Mouse (Mus musculus): Measurements from ENCODE around the gene Utp3. TPM values are rescaled to one million over a fixed set of nuclear protein-coding genes. Genes with fewer than 3 reads are reported as not detected.

Gene Utp3
- polyA plus RNA-seq, 1 experiment from 2014 or later = 42.0 TPM

- peaks cover 45% of the 10 kb centered on the region for H3K36me3 ChIP-seq (ENCODE audit: control insufficient read depth, insufficient read depth, low read length)
- no peak overlapping the region for H3K27ac ChIP-seq (replicated peaks; ENCODE audit: low read depth, low read length)
- no peak overlapping the region for H3K4me3 ChIP-seq (replicated peaks; ENCODE audit: low read depth, low read length)
- H3K4me2 ChIP-seq (ENCODE audit: low read length) = no peak overlapping the region
- H3K9ac ChIP-seq (replicated peaks; ENCODE audit: low read length) = no peak overlapping the region
- no peaks in the 10 kb centered on the region for H3K9me3 ChIP-seq (ENCODE audit: control insufficient read depth, low read length)
- no peaks in the 10 kb centered on the region for H3K4me1 ChIP-seq (ENCODE audit: control insufficient read depth, insufficient read depth, low read length)
- 86% methylated on average over 5 of the region's 5 CpGs for WGBS
- DNase-seq (no peak), ATAC-seq (ENCODE audit: low FRiP score, low TSS enrichment) (no peak)
- H3K27me3 ChIP-seq (ENCODE audit: control insufficient read depth, insufficient read depth, low read length) = no peaks in the 10 kb centered on the region
These were observed 41.5 kb downstream of the Utp3 start for GRCm38 (mm10) chr5:88595537-88596455.

- no peak for DNase-seq
- peaks cover 31% of the 10 kb centered on the region; the same call in 1 of the 2 replicates for H3K36me3 ChIP-seq (ENCODE audit: control insufficient read depth, insufficient read depth, low read length)
- H3K27me3 ChIP-seq (ENCODE audit: control insufficient read depth, insufficient read depth, low read length) = no peaks in the 10 kb centered on the region
- H3K4me3 ChIP-seq (replicated peaks; ENCODE audit: low read depth, low read length) = no peak overlapping the region
- H3K9me3 ChIP-seq (ENCODE audit: control insufficient read depth, low read length) = no peaks in the 10 kb centered on the region
- no peak overlapping the region for H3K4me2 ChIP-seq (ENCODE audit: low read length)
- no peak for ATAC-seq (ENCODE audit: low FRiP score, low TSS enrichment)
- H3K4me1 ChIP-seq (ENCODE audit: control insufficient read depth, insufficient read depth, low read length) = no peaks in the 10 kb centered on the region
- H3K27ac ChIP-seq (replicated peaks; ENCODE audit: low read depth, low read length) = no peak overlapping the region
- 92% methylated on average over 6 of the region's 6 CpGs for WGBS
- H3K9ac ChIP-seq (replicated peaks; ENCODE audit: low read length) = no peak overlapping the region
These were observed 44.7 kb downstream of the Utp3 start for GRCm38 (mm10) chr5:88598961-88599360.

DNA sequence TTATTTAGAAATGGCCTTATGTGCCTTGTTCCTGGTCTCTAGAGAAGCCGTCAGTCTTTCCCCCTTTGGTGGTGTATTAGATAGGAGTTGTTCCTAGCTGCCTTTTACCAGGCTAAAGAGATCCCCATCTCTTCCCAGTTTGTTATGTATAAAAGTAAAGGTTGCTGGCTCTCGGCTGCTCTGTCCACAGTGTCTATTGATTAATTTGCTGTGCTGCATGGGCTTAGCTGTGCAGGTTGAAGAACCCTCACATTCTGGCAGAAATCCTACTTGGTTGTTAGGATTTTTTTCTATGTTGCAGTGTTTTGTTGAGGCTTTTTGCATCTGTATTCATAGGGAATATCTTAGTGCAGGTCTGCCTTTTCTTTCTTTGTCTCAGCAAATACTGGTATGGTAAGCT is 47.8 kb downstream of the Utp3 start:
- Histone ChIP-seq H3K27ac (replicated peaks; ENCODE audit: low read depth, low read length) (no peak overlapping the region), H3K9me3 (ENCODE audit: control insufficient read depth, low read length) (no peaks in the 10 kb centered on the region), H3K4me3 (replicated peaks; ENCODE audit: low read depth, low read length) (no peak overlapping the region), H3K4me2 (ENCODE audit: low read length) (no peak overlapping the region), H3K9ac (replicated peaks; ENCODE audit: low read length) (no peak overlapping the region), H3K27me3 (ENCODE audit: control insufficient read depth, insufficient read depth, low read length) (no peaks in the 10 kb centered on the region), H3K36me3 (ENCODE audit: control insufficient read depth, insufficient read depth, low read length) (peaks cover 28% of the 10 kb centered on the region), H3K4me1 (ENCODE audit: control insufficient read depth, insufficient read depth, low read length) (no peaks in the 10 kb centered on the region)
- DNase-seq (no peak), ATAC-seq (ENCODE audit: low FRiP score, low TSS enrichment) (no peak)
- 84% methylated on average over 2 of the region's 2 CpGs for WGBS

GRCm38 (mm10) chr5:88602713-88603112 is 48.5 kb downstream of the Utp3 start:
- Histone ChIP-seq H3K4me1 (ENCODE audit: control insufficient read depth, insufficient read depth, low read length) (no peaks in the 10 kb centered on the region), H3K27me3 (ENCODE audit: control insufficient read depth, insufficient read depth, low read length) (no peaks in the 10 kb centered on the region), H3K27ac (replicated peaks; ENCODE audit: low read depth, low read length) (no peak overlapping the region), H3K9ac (replicated peaks; ENCODE audit: low read length) (no peak overlapping the region), H3K4me3 (replicated peaks; ENCODE audit: low read depth, low read length) (no peak overlapping the region), H3K4me2 (ENCODE audit: low read length) (no peak overlapping the region), H3K9me3 (ENCODE audit: control insufficient read depth, low read length) (no peaks in the 10 kb centered on the region), H3K36me3 (ENCODE audit: control insufficient read depth, insufficient read depth, low read length) (peaks cover 21% of the 10 kb centered on the region)
- no peak for DNase-seq
- WGBS = 90% methylated on average over 3 of the region's 3 CpGs
- ATAC-seq (ENCODE audit: low FRiP score, low TSS enrichment) = no peak

GRCm38 (mm10) chr5:88604046-88604445 is 49.8 kb downstream of the Utp3 start:
- no peak for ATAC-seq (ENCODE audit: low FRiP score, low TSS enrichment)
- H3K9ac ChIP-seq (replicated peaks; ENCODE audit: low read length) = no peak overlapping the region

GRCm38 (mm10) chr5:88604641-88605358 is 50.5 kb downstream of the Utp3 start:
- H3K9me3 ChIP-seq (ENCODE audit: control insufficient read depth, low read length) = no peaks in the 10 kb centered on the region
- ATAC-seq (ENCODE audit: low FRiP score, low TSS enrichment) = no peak
- no peak overlapping the region for H3K4me3 ChIP-seq (replicated peaks; ENCODE audit: low read depth, low read length)
- no peak overlapping the region for H3K27ac ChIP-seq (replicated peaks; ENCODE audit: low read depth, low read length)
- DNase-seq = no peak
- no peak overlapping the region for H3K9ac ChIP-seq (replicated peaks; ENCODE audit: low read length)
- no peaks in the 10 kb centered on the region for H3K27me3 ChIP-seq (ENCODE audit: control insufficient read depth, insufficient read depth, low read length)
- no peak overlapping the region for H3K4me2 ChIP-seq (ENCODE audit: low read length)
- H3K36me3 ChIP-seq (ENCODE audit: control insufficient read depth, insufficient read depth, low read length) = peaks cover 12% of the 10 kb centered on the region; the same call in 1 of the 2 replicates
- H3K4me1 ChIP-seq (ENCODE audit: control insufficient read depth, insufficient read depth, low read length) = no peaks in the 10 kb centered on the region
- WGBS = 98% methylated on average over 7 of the region's 7 CpGs

More at GRCm38 (mm10) chr5:88604046-88604445, 49.8 kb downstream of the Utp3 start:
- H3K9me3 ChIP-seq (ENCODE audit: control insufficient read depth, low read length) = no peaks in the 10 kb centered on the region
- no peaks in the 10 kb centered on the region for H3K27me3 ChIP-seq (ENCODE audit: control insufficient read depth, insufficient read depth, low read length)
- WGBS = 96% methylated on average over 3 of the region's 3 CpGs
- no peak overlapping the region for H3K4me3 ChIP-seq (replicated peaks; ENCODE audit: low read depth, low read length)
- H3K4me1 ChIP-seq (ENCODE audit: control insufficient read depth, insufficient read depth, low read length) = no peaks in the 10 kb centered on the region
- peaks cover 19% of the 10 kb centered on the region for H3K36me3 ChIP-seq (ENCODE audit: control insufficient read depth, insufficient read depth, low read length)
- no peak for DNase-seq
- no peak overlapping the region for H3K4me2 ChIP-seq (ENCODE audit: low read length)
- H3K27ac ChIP-seq (replicated peaks; ENCODE audit: low read depth, low read length) = no peak overlapping the region

Other genes with a start within 250 kb of the Utp3 start
- not detected in 2 replicates for gene Prol1, start 237.2 kb upstream of the Utp3 start, polyA plus RNA-seq (2014; fragmentation: Nextera tagmentation; extraction: Ambion mirVana)
- gene Amtn, start 178.4 kb upstream of the Utp3 start, polyA plus RNA-seq (2014; fragmentation: Nextera tagmentation; extraction: Ambion mirVana) = not detected in 2 replicates
- not detected in 2 replicates for gene Ambn, start 98.5 kb upstream of the Utp3 start, polyA plus RNA-seq (2014; fragmentation: Nextera tagmentation; extraction: Ambion mirVana)
- gene Enam, start 66.5 kb upstream of the Utp3 start, polyA plus RNA-seq (2014; fragmentation: Nextera tagmentation; extraction: Ambion mirVana) = not detected in 2 replicates
- 0.36 and 0.39 TPM in 2 replicates for gene Jchain, start 26.6 kb upstream of the Utp3 start, polyA plus RNA-seq (2014; fragmentation: Nextera tagmentation; extraction: Ambion mirVana)
- 268 and 322 TPM in 2 replicates for gene Rufy3, start 10.6 kb downstream of the Utp3 start, polyA plus RNA-seq (2014; fragmentation: Nextera tagmentation; extraction: Ambion mirVana)
- 63.6 and 82.7 TPM in 2 replicates for gene Grsf1, start 121.7 kb downstream of the Utp3 start, polyA plus RNA-seq (2014; fragmentation: Nextera tagmentation; extraction: Ambion mirVana)
- 13.4 and 13.7 TPM in 2 replicates for gene Mob1b, start 166.4 kb downstream of the Utp3 start, polyA plus RNA-seq (2014; fragmentation: Nextera tagmentation; extraction: Ambion mirVana)
- 51.0 and 67.5 TPM in 2 replicates for gene Dck, start 210.5 kb downstream of the Utp3 start, polyA plus RNA-seq (2014; fragmentation: Nextera tagmentation; extraction: Ambion mirVana)